In the genomic region with DNA sequence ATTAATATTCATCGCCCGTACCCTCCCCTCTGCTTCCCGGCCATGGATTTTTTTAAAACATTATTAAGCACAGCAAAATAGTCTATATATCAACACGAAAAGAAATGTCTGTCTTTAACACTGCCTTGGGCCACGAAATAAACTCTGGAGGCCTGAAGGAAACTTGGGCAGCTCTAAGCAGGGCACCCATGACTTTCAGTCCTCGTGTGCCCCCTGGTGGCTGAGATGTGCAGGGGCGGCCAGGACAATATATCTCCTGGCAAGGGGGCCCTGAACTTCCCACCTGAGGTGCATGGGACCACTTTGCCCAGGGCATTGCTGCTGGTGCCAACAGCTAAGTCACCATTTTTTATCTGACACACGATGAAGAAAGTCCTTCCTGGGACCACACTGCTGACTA, we compare ENCODE assay signal across 8 mouse cellular contexts. TPM values are rescaled to one million over a fixed set of nuclear protein-coding genes. Genes with fewer than 3 reads are reported as not detected.
DNase-seq lines count a peak whose midpoint lies in the region; ATAC-seq and TF ChIP-seq lines count a peak whose summit lies in the region.

No protein-coding gene starts in this region.

- H3K36me3 ChIP-seq in embryonic facial prominence, embryonic 11.5 days (replicated peaks; ENCODE audit: control insufficient read depth, insufficient read depth, low read depth, low read length) = no peaks in the 10 kb centered on the region
- H3K36me3 ChIP-seq in heart, embryonic 12.5 days = no peaks in the 10 kb centered on the region
- H3K36me3 ChIP-seq in kidney, postnatal 0 days (ENCODE audit: insufficient read depth, low read length) = no peaks in the 10 kb centered on the region
- H3K36me3 ChIP-seq in liver, embryonic 11.5 days (ENCODE audit: control insufficient read depth, insufficient read depth, low read length) = no peaks in the 10 kb centered on the region
- H3K36me3 ChIP-seq in neural tube, embryonic 13.5 days = peaks cover 25% of the 10 kb centered on the region
- no peaks in the 10 kb centered on the region for H3K36me3 ChIP-seq in stomach, embryonic 16.5 days (ENCODE audit: control insufficient read depth, insufficient read depth, low read length)

- no peak overlapping the region for H3K9ac ChIP-seq in embryonic facial prominence, embryonic 11.5 days (replicated peaks; ENCODE audit: low read length)
- H3K9ac ChIP-seq in heart, embryonic 12.5 days = no peak overlapping the region
- H3K9ac ChIP-seq in kidney, postnatal 0 days (ENCODE audit: low read depth, low read length) = no peak overlapping the region
- no peak overlapping the region for H3K9ac ChIP-seq in liver, embryonic 11.5 days (ENCODE audit: low read depth, low read length)
- H3K9ac ChIP-seq in neural tube, embryonic 13.5 days = no peak overlapping the region
- no peak overlapping the region for H3K9ac ChIP-seq in stomach, embryonic 16.5 days (ENCODE audit: low read length)

- no peak overlapping the region for H3K27ac ChIP-seq in embryonic facial prominence, embryonic 11.5 days (replicated peaks; ENCODE audit: low read depth, low read length)
- H3K27ac ChIP-seq in heart, embryonic 12.5 days (ENCODE audit: poor library complexity, severe bottlenecking) = no peak overlapping the region
- H3K27ac ChIP-seq in kidney, postnatal 0 days = no peak overlapping the region
- no peak overlapping the region for H3K27ac ChIP-seq in liver, embryonic 11.5 days (ENCODE audit: low read depth, low read length)
- no peak overlapping the region for H3K27ac ChIP-seq in neural tube, embryonic 13.5 days (replicated peaks)
- H3K27ac ChIP-seq in stomach, embryonic 16.5 days (ENCODE audit: low read length) = no peak overlapping the region

- peak; percentile 58; the same call in 1 of the 2 replicates for ATAC-seq in embryonic facial prominence, embryonic 11.5 days (replicated peaks; ENCODE audit: insufficient number of reproducible peaks, low FRiP score, low TSS enrichment, low read depth)
- 0 out of 2 replicates have a peak, but pooled peaks have one; percentile 44 for ATAC-seq in heart, embryonic 12.5 days (ENCODE audit: insufficient number of reproducible peaks, low FRiP score)
- peak; percentile 73 for ATAC-seq in kidney, postnatal 0 days (replicated peaks; ENCODE audit: low FRiP score, low read depth)
- no peak for ATAC-seq in liver, embryonic 11.5 days (replicated peaks; ENCODE audit: low FRiP score)
- ATAC-seq in neural tube, embryonic 13.5 days (ENCODE audit: low read depth) = peak; percentile 40; the same call in 1 of the 2 replicates
- ATAC-seq in stomach, embryonic 16.5 days (ENCODE audit: insufficient read depth, low FRiP score) = peak; percentile 73

- 32% methylated on average over 8 of the region's 8 CpGs for WGBS in embryonic facial prominence, embryonic 11.5 days
- WGBS in heart, embryonic 12.5 days = 31% methylated on average over 8 of the region's 8 CpGs
- WGBS in kidney, postnatal 0 days = 27% methylated on average over 8 of the region's 8 CpGs
- WGBS in liver, embryonic 11.5 days = 29% methylated on average over 8 of the region's 8 CpGs
- WGBS in neural tube, embryonic 13.5 days = 28% methylated on average over 8 of the region's 8 CpGs
- 22% methylated on average over 8 of the region's 8 CpGs for WGBS in stomach, embryonic 16.5 days

- no peak overlapping the region for H3K4me3 ChIP-seq in embryonic facial prominence, embryonic 11.5 days (ENCODE audit: low read depth, low read length)
- no peak overlapping the region for H3K4me3 ChIP-seq in heart, embryonic 12.5 days
- H3K4me3 ChIP-seq in kidney, postnatal 0 days (replicated peaks; ENCODE audit: low read depth, low read length) = no peak overlapping the region
- H3K4me3 ChIP-seq in liver, embryonic 11.5 days (ENCODE audit: low read depth, low read length) = no peak overlapping the region
- no peak overlapping the region for H3K4me3 ChIP-seq in neural tube, embryonic 13.5 days
- no peak overlapping the region for H3K4me3 ChIP-seq in stomach, embryonic 16.5 days (replicated peaks; ENCODE audit: low read length)

- TF ChIP-seq CTCF in kidney, postnatal 0 days (IDR thresholded peaks at IDR 0.05; ENCODE audit: low read depth) = peak; percentile 98

- peaks cover 2% of the 10 kb centered on the region; the same call in 1 of the 2 replicates for H3K4me1 ChIP-seq in embryonic facial prominence, embryonic 11.5 days (ENCODE audit: control insufficient read depth, insufficient read depth, low read length)
- H3K4me1 ChIP-seq in heart, embryonic 12.5 days (replicated peaks) = peaks cover 17% of the 10 kb centered on the region
- H3K4me1 ChIP-seq in kidney, postnatal 0 days (replicated peaks; ENCODE audit: insufficient read depth, low read length) = no peaks in the 10 kb centered on the region; the same call in 1 of the 2 replicates
- peaks cover 12% of the 10 kb centered on the region for H3K4me1 ChIP-seq in liver, embryonic 11.5 days (replicated peaks; ENCODE audit: control insufficient read depth, insufficient read depth, low read length)
- H3K4me1 ChIP-seq in neural tube, embryonic 13.5 days (replicated peaks) = peaks cover 30% of the 10 kb centered on the region
- H3K4me1 ChIP-seq in stomach, embryonic 16.5 days (ENCODE audit: control insufficient read depth, insufficient read depth, low read length) = no peaks in the 10 kb centered on the region; the same call in 1 of the 2 replicates

- DNase-seq in B cell, adult 2 months = peak; percentile 90 to 91
- peak; percentile 91 for DNase-seq in adrenal gland, postnatal 14 days
- DNase-seq in embryonic facial prominence, embryonic 11.5 days (ENCODE audit: low spot score) = peak; percentile 89
- DNase-seq in kidney, postnatal 0 days (ENCODE audit: low spot score) = peak; percentile 91
- DNase-seq in liver, embryonic 11.5 days (ENCODE audit: low spot score) = peak; percentile 73

- no peaks in the 10 kb centered on the region for H3K9me3 ChIP-seq in embryonic facial prominence, embryonic 11.5 days (replicated peaks; ENCODE audit: control insufficient read depth, low read length)
- H3K9me3 ChIP-seq in heart, embryonic 12.5 days (replicated peaks) = peaks cover 7% of the 10 kb centered on the region; the same call in 1 of the 2 replicates
- no peaks in the 10 kb centered on the region for H3K9me3 ChIP-seq in kidney, postnatal 0 days (replicated peaks; ENCODE audit: low read length)
- H3K9me3 ChIP-seq in liver, embryonic 11.5 days (ENCODE audit: control insufficient read depth, low read length) = peaks cover 2% of the 10 kb centered on the region; the same call in 1 of the 2 replicates
- no peaks in the 10 kb centered on the region for H3K9me3 ChIP-seq in neural tube, embryonic 13.5 days
- H3K9me3 ChIP-seq in stomach, embryonic 16.5 days (replicated peaks; ENCODE audit: control insufficient read depth, low read length) = no peaks in the 10 kb centered on the region

- no peak overlapping the region for H3K4me2 ChIP-seq in embryonic facial prominence, embryonic 11.5 days (ENCODE audit: low read depth, low read length)
- H3K4me2 ChIP-seq in heart, embryonic 12.5 days = no peak overlapping the region
- no peak overlapping the region for H3K4me2 ChIP-seq in kidney, postnatal 0 days (ENCODE audit: low read length)
- no peak overlapping the region for H3K4me2 ChIP-seq in liver, embryonic 11.5 days
- H3K4me2 ChIP-seq in neural tube, embryonic 13.5 days = no peak overlapping the region
- no peak overlapping the region for H3K4me2 ChIP-seq in stomach, embryonic 16.5 days (ENCODE audit: low read depth, low read length)

- H3K27me3 ChIP-seq in embryonic facial prominence, embryonic 11.5 days (ENCODE audit: control insufficient read depth, insufficient read depth, low read length) = no peaks in the 10 kb centered on the region
- peaks cover 56% of the 10 kb centered on the region for H3K27me3 ChIP-seq in heart, embryonic 12.5 days (replicated peaks)
- no peaks in the 10 kb centered on the region for H3K27me3 ChIP-seq in kidney, postnatal 0 days (ENCODE audit: insufficient read depth, low read length)
- H3K27me3 ChIP-seq in liver, embryonic 11.5 days (replicated peaks; ENCODE audit: control insufficient read depth, insufficient read depth, low read length) = no peaks in the 10 kb centered on the region; the same call in none of the 2 replicates
- H3K27me3 ChIP-seq in neural tube, embryonic 13.5 days = no peaks in the 10 kb centered on the region
- H3K27me3 ChIP-seq in stomach, embryonic 16.5 days (ENCODE audit: control insufficient read depth, insufficient read depth, low read length) = no peaks in the 10 kb centered on the region

RNA-seq across cellular contexts. Expression of a gene that starts 27.3 kb away (rescaled TPM):
- total RNA-seq in adrenal gland, postnatal 14 days (2021) = 2.7 and 7.6 TPM in 2 replicates
- polyA plus RNA-seq in embryonic facial prominence, embryonic 11.5 days (2014; fragmentation: Nextera tagmentation; extraction: Ambion mirVana) = 0.87 and 1.1 TPM in 2 replicates
- 9.9 and 12.5 TPM in 2 replicates for polyA plus RNA-seq in heart, embryonic 12.5 days (2016; fragmentation: Nextera tagmentation; extraction: Ambion mirVana)
- 2.0 TPM in 2 replicates for polyA plus RNA-seq in kidney, postnatal 0 days (2015; fragmentation: Nextera tagmentation; extraction: Ambion mirVana)
- 0.77 TPM in 2 replicates for polyA plus RNA-seq in liver, embryonic 11.5 days (2014; fragmentation: Nextera tagmentation; extraction: Ambion mirVana)
- polyA plus RNA-seq in neural tube, embryonic 13.5 days (2015; fragmentation: Nextera tagmentation; extraction: Ambion mirVana) = 1.7 and 1.8 TPM in 2 replicates
- polyA plus RNA-seq in stomach, embryonic 16.5 days (2015; fragmentation: Nextera tagmentation; extraction: Ambion mirVana) = 3.1 and 3.3 TPM in 2 replicates
